16 mouse cellular contexts compared by ENCODE assay signal in genomic region chr6:85223498-85224150, GRCm38 (mm10). TPM values are rescaled to one million over a fixed set of nuclear protein-coding genes. Genes with fewer than 3 reads are reported as not detected.
A peak's percentile ranks its signal among the peaks of the same experiment; 100 is the strongest.
DNase-seq lines count a peak whose midpoint lies in the region; ATAC-seq lines count a peak whose summit lies in the region.
"Had no signal": no experiment of that assay in that cellular context is flagged by ENCODE, and none has a peak within 500 bp of the region (broad histone marks: within the 10 kb centered on the region; RNA-seq: fewer than 3 reads in every experiment).

No protein-coding gene starts in this region.

- no peak overlapping the region for H3K4me2 ChIP-seq in neural tube, embryonic 15.5 days
- no peak overlapping the region for H3K4me2 ChIP-seq in forebrain, embryonic 12.5 days
- H3K4me2 ChIP-seq: embryonic facial prominence, embryonic 15.5 days; heart, embryonic 13.5 days; limb, embryonic 13.5 days had no signal

- H3K27ac ChIP-seq in neural tube, embryonic 15.5 days (replicated peaks) = no peak overlapping the region
- H3K27ac ChIP-seq in forebrain, embryonic 12.5 days = peak overlapping the region; percentile 59
- H3K27ac ChIP-seq: embryonic facial prominence, embryonic 15.5 days; heart, embryonic 13.5 days; limb, embryonic 13.5 days had no signal

- ATAC-seq in neural tube, embryonic 15.5 days (ENCODE audit: low FRiP score) = no peak
- ATAC-seq in forebrain, embryonic 12.5 days (ENCODE audit: low FRiP score) = no peak; the same call in 1 of the 2 replicates
- ATAC-seq: intestine, postnatal 0 days; Patski had no signal

- H3K4me1 ChIP-seq in neural tube, embryonic 15.5 days = peaks cover 9% of the 10 kb centered on the region
- H3K4me1 ChIP-seq in forebrain, embryonic 12.5 days = peaks cover 46% of the 10 kb centered on the region
- H3K4me1 ChIP-seq: heart, embryonic 13.5 days had no signal

- no peaks in the 10 kb centered on the region for H3K9me3 ChIP-seq in neural tube, embryonic 15.5 days (replicated peaks)
- 0 out of 2 replicates have a peak, but pooled peaks cover 4% of the 10 kb centered on the region for H3K9me3 ChIP-seq in forebrain, embryonic 12.5 days
- H3K9me3 ChIP-seq: embryonic facial prominence, embryonic 15.5 days; heart, embryonic 13.5 days; limb, embryonic 13.5 days had no signal

- WGBS in neural tube, embryonic 15.5 days = 35% methylated on average over 14 of the region's 14 CpGs
- 43% methylated on average over 14 of the region's 14 CpGs for WGBS in forebrain, embryonic 12.5 days

- DNase-seq in neural tube, embryonic 10.5 days (ENCODE audit: extremely low spot score, low spot score) = peak; percentile 41
- peak; percentile 46 for DNase-seq in cerebellum, adult 9-11 months
- DNase-seq in spleen, adult 18-20 months = no peak
- no peak for DNase-seq in kidney, postnatal 4 days
- DNase-seq in c-Kit-positive CD71-positive TER-119-positive erythroid progenitor cells, embryonic 14.5 days (ENCODE audit: low spot score) = no peak
- DNase-seq: gastrocnemius, postnatal 25 days; layer of hippocampus, postnatal 36 days had no signal

- H3K9ac ChIP-seq in neural tube, embryonic 15.5 days (replicated peaks) = no peak overlapping the region; the same call in 1 of the 2 replicates
- H3K9ac ChIP-seq in forebrain, embryonic 12.5 days = no peak overlapping the region
- H3K9ac ChIP-seq: embryonic facial prominence, embryonic 15.5 days; heart, embryonic 13.5 days; limb, embryonic 13.5 days had no signal

- no peaks in the 10 kb centered on the region for H3K27me3 ChIP-seq in neural tube, embryonic 15.5 days (replicated peaks)
- peaks cover 6% of the 10 kb centered on the region; the same call in 1 of the 2 replicates for H3K27me3 ChIP-seq in forebrain, embryonic 12.5 days
- H3K27me3 ChIP-seq: embryonic facial prominence, embryonic 15.5 days; heart, embryonic 13.5 days; limb, embryonic 13.5 days; Patski had no signal

- no peaks in the 10 kb centered on the region for H3K36me3 ChIP-seq in neural tube, embryonic 15.5 days
- no peaks in the 10 kb centered on the region for H3K36me3 ChIP-seq in forebrain, embryonic 12.5 days (replicated peaks)
- H3K36me3 ChIP-seq: embryonic facial prominence, embryonic 15.5 days; heart, embryonic 13.5 days; limb, embryonic 13.5 days had no signal

- no peak overlapping the region for H3K4me3 ChIP-seq in neural tube, embryonic 15.5 days (replicated peaks)
- no peak overlapping the region for H3K4me3 ChIP-seq in forebrain, embryonic 12.5 days (replicated peaks)
- H3K4me3 ChIP-seq: embryonic facial prominence, embryonic 15.5 days; heart, embryonic 13.5 days; limb, embryonic 13.5 days had no signal

RNA-seq across cellular contexts. Expression of gene Emx1, which starts 36.4 kb away (rescaled TPM):
- polyA plus RNA-seq in neural tube, embryonic 15.5 days (2015; fragmentation: Nextera tagmentation; extraction: Ambion mirVana) = not detected in 2 replicates
- 71.6 and 89.0 TPM in 2 replicates for polyA plus RNA-seq in forebrain, embryonic 12.5 days (2016; fragmentation: Nextera tagmentation; extraction: Ambion mirVana)
- polyA plus RNA-seq: adrenal gland, adult 2 months; heart, embryonic 13.5 days; intestine, postnatal 0 days; liver, embryonic 16.5 days; Patski had no signal

Comparison
In these comparisons a context has a peak if more than half of its experiments do, and no peak if none do; other contexts are left out.
1. DNase-seq: peak in neural tube, embryonic 10.5 days (single experiment) and cerebellum, adult 9-11 months (single experiment); none in spleen, adult 18-20 months (0 of 2), kidney, postnatal 4 days (0 of 2) and c-Kit-positive CD71-positive TER-119-positive erythroid progenitor cells, embryonic 14.5 days (single experiment).
2. RNA of gene Emx1, which starts 36.4 kb away (polyA plus RNA-seq): 71.6 to 89.0 TPM in forebrain, embryonic 12.5 days; not detected in neural tube, embryonic 15.5 days; every median in the first group is over 10 times any median in the second.